Mouse (Mus musculus): ENCODE measurements around the gene Olfr1369-ps1. TPM values are rescaled to one million over a fixed set of nuclear protein-coding genes. Genes with fewer than 3 reads are reported as not detected.
A peak's percentile ranks its signal among the peaks of the same experiment; 100 is the strongest.

The Olfr1369-ps1 gene
- polyA plus RNA-seq, 1 experiment, result not detected

GRCm38 (mm10) chr13:21160657-21161590 lies 49.6 kb downstream of the Olfr1369-ps1 start:
- Histone ChIP-seq H3K4me3 (ENCODE audit: extremely low read depth, insufficient read depth, insufficient read length) (peak overlapping the region; percentile 61), H3K4me1 (ENCODE audit: control insufficient read depth, insufficient read depth, insufficient read length) (no peaks in the 10 kb centered on the region), H3K27me3 (ENCODE audit: control insufficient read depth, insufficient read depth, low read length) (0 out of 2 replicates have a peak, but pooled peaks cover 3% of the 10 kb centered on the region), H3K36me3 (ENCODE audit: control insufficient read depth, insufficient read depth, low read length) (no peaks in the 10 kb centered on the region), H3K27ac (ENCODE audit: insufficient read depth, low read length) (no peak overlapping the region)
- no peak for TF ChIP-seq CTCF (IDR thresholded peaks at IDR 0.05; ENCODE audit: extremely low read depth, insufficient read depth, insufficient read length, insufficient replicate concordance)
- TF ChIP-seq POLR2A (IDR thresholded peaks at IDR 0.05; ENCODE audit: low read depth, low read length), result no peak
- DNase-seq (ENCODE audit: low read depth in 1 of 2, low spot score in 2 of 2), result peak; percentile 82 to 85
- under 1% methylated on average over 32 of the region's 32 CpGs for WGBS

DNA sequence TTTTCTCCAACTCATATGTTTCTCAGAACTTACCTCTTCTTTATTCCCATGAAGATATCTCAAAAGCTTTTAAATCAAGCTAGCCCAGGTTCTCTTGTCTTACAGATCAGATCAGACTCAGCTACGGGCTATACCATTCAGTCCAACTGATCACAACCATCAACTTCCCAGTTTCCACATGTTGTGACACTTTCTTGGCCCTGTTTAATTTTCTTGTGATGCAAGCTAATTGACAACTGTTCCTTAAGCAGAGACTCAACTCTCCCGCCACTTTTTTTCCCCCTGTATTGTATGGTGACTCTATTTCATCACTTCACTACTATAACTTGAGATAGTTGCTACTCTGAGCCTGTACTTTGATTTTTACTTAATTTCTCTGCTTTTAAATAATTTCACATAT lies 50.3 kb downstream of the Olfr1369-ps1 start:
- no peaks in the 10 kb centered on the region for H3K36me3 ChIP-seq (ENCODE audit: control insufficient read depth, insufficient read depth, low read length)
- no peak overlapping the region for H3K27ac ChIP-seq (ENCODE audit: insufficient read depth, low read length)
- H3K4me3 ChIP-seq (ENCODE audit: extremely low read depth, insufficient read depth, insufficient read length), result no peak overlapping the region
- DNase-seq (ENCODE audit: low read depth in 1 of 2, low spot score in 2 of 2), result no peak
- TF ChIP-seq POLR2A (IDR thresholded peaks at IDR 0.05; ENCODE audit: low read depth, low read length), result no peak
- no peak for TF ChIP-seq CTCF (IDR thresholded peaks at IDR 0.05; ENCODE audit: extremely low read depth, insufficient read depth, insufficient read length, insufficient replicate concordance)
- 31% methylated on average over 2 of the region's 2 CpGs for WGBS
- no peaks in the 10 kb centered on the region for H3K4me1 ChIP-seq (ENCODE audit: control insufficient read depth, insufficient read depth, insufficient read length)
- 0 out of 2 replicates have a peak, but pooled peaks cover 3% of the 10 kb centered on the region for H3K27me3 ChIP-seq (ENCODE audit: control insufficient read depth, insufficient read depth, low read length)

- 76% methylated on average over 5 of the region's 5 CpGs for WGBS
- Histone ChIP-seq H3K36me3 (ENCODE audit: control insufficient read depth, insufficient read depth, low read length) (no peaks in the 10 kb centered on the region), H3K4me1 (ENCODE audit: control insufficient read depth, insufficient read depth, insufficient read length) (no peaks in the 10 kb centered on the region), H3K27me3 (ENCODE audit: control insufficient read depth, insufficient read depth, low read length) (0 out of 2 replicates have a peak, but pooled peaks cover 2% of the 10 kb centered on the region), H3K4me3 (ENCODE audit: extremely low read depth, insufficient read depth, insufficient read length) (no peak overlapping the region), H3K27ac (ENCODE audit: insufficient read depth, low read length) (no peak overlapping the region)
- no peak for DNase-seq (ENCODE audit: low read depth in 1 of 2, low spot score in 2 of 2)
- TF ChIP-seq POLR2A (IDR thresholded peaks at IDR 0.05; ENCODE audit: low read depth, low read length), result no peak
- TF ChIP-seq CTCF (IDR thresholded peaks at IDR 0.05; ENCODE audit: extremely low read depth, insufficient read depth, insufficient read length, insufficient replicate concordance), result no peak
Observed at GRCm38 (mm10) chr13:21162591-21162990, 51.3 kb downstream of the Olfr1369-ps1 start.

GRCm38 (mm10) chr13:21166936-21167909 lies 55.9 kb downstream of the Olfr1369-ps1 start:
- Histone ChIP-seq H3K4me1 (ENCODE audit: control insufficient read depth, insufficient read depth, insufficient read length) (peaks cover 2% of the 10 kb centered on the region; the same call in 1 of the 2 replicates), H3K27me3 (ENCODE audit: control insufficient read depth, insufficient read depth, low read length) (no peaks in the 10 kb centered on the region), H3K27ac (ENCODE audit: insufficient read depth, low read length) (no peak overlapping the region), H3K4me3 (ENCODE audit: extremely low read depth, insufficient read depth, insufficient read length) (peak overlapping the region; percentile 38), H3K36me3 (ENCODE audit: control insufficient read depth, insufficient read depth, low read length) (no peaks in the 10 kb centered on the region)
- 1% methylated on average over 27 of the region's 27 CpGs for WGBS
- TF ChIP-seq POLR2A (IDR thresholded peaks at IDR 0.05; ENCODE audit: low read depth, low read length), result no peak
- no peak for TF ChIP-seq CTCF (IDR thresholded peaks at IDR 0.05; ENCODE audit: extremely low read depth, insufficient read depth, insufficient read length, insufficient replicate concordance)
- peak; percentile 73 to 75 for DNase-seq (ENCODE audit: low read depth in 1 of 2, low spot score in 2 of 2)

DNA sequence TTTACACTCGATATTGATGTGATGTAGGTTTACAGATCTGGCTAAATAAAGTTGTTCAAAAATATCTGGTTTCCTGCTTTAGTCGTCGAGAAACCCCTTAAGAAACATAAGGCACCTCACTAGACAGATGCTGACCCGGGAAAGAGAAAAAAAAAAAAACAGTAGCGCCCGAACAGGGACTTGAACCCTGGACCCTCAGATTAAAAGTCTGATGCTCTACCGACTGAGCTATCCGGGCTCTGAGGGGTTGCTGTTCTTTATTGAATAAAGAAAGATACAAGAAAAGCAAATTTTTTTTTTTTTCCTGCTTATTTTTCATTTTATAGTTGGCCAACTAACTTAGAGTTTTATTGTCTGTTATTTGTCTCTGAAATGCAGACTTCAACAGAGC lies 56.6 kb downstream of the Olfr1369-ps1 start:
- WGBS, result 0% methylated on average over 8 of the region's 8 CpGs
- TF ChIP-seq POLR2A (IDR thresholded peaks at IDR 0.05; ENCODE audit: low read depth, low read length) (no peak), CTCF (IDR thresholded peaks at IDR 0.05; ENCODE audit: extremely low read depth, insufficient read depth, insufficient read length, insufficient replicate concordance) (no peak)
- H3K36me3 ChIP-seq (ENCODE audit: control insufficient read depth, insufficient read depth, low read length), result no peaks in the 10 kb centered on the region
- no peaks in the 10 kb centered on the region for H3K27me3 ChIP-seq (ENCODE audit: control insufficient read depth, insufficient read depth, low read length)
- peaks cover 2% of the 10 kb centered on the region; the same call in 1 of the 2 replicates for H3K4me1 ChIP-seq (ENCODE audit: control insufficient read depth, insufficient read depth, insufficient read length)
- H3K27ac ChIP-seq (ENCODE audit: insufficient read depth, low read length), result no peak overlapping the region
- no peak for DNase-seq (ENCODE audit: low read depth in 1 of 2, low spot score in 2 of 2)
- peak overlapping the region; percentile 38; the same call in 1 of the 2 replicates for H3K4me3 ChIP-seq (ENCODE audit: extremely low read depth, insufficient read depth, insufficient read length)

GRCm38 (mm10) chr13:21168371-21169011 lies 57.2 kb downstream of the Olfr1369-ps1 start:
- Histone ChIP-seq H3K4me3 (ENCODE audit: extremely low read depth, insufficient read depth, insufficient read length) (peak overlapping the region; percentile 67), H3K36me3 (ENCODE audit: control insufficient read depth, insufficient read depth, low read length) (no peaks in the 10 kb centered on the region), H3K4me1 (ENCODE audit: control insufficient read depth, insufficient read depth, insufficient read length) (peaks cover 2% of the 10 kb centered on the region; the same call in 1 of the 2 replicates), H3K27ac (ENCODE audit: insufficient read depth, low read length) (peak overlapping the region; percentile 27; the same call in 1 of the 2 replicates), H3K27me3 (ENCODE audit: control insufficient read depth, insufficient read depth, low read length) (no peaks in the 10 kb centered on the region)
- TF ChIP-seq POLR2A (IDR thresholded peaks at IDR 0.05; ENCODE audit: low read depth, low read length), result no peak
- no peak for TF ChIP-seq CTCF (IDR thresholded peaks at IDR 0.05; ENCODE audit: extremely low read depth, insufficient read depth, insufficient read length, insufficient replicate concordance)
- no peak for DNase-seq (ENCODE audit: low read depth in 1 of 2, low spot score in 2 of 2)
- 1% methylated on average over 16 of the region's 16 CpGs for WGBS

Other genes starting within 250 kb of the Olfr1369-ps1 start
- not detected in 2 replicates for gene Olfr1370, start 36.5 kb upstream of the Olfr1369-ps1 start, polyA plus RNA-seq (2012; rRNA removed)
- not detected in 2 replicates for gene Olfr263, start 18.2 kb downstream of the Olfr1369-ps1 start, polyA plus RNA-seq (2012; rRNA removed)
- gene Olfr1368, start 34.4 kb downstream of the Olfr1369-ps1 start, polyA plus RNA-seq (2012; rRNA removed), result not detected in 2 replicates
- gene Trim27, start 68.0 kb downstream of the Olfr1369-ps1 start, polyA plus RNA-seq (2012; rRNA removed), result 63.9 and 82.1 TPM in 2 replicates
- not detected in 2 replicates for gene Gpx5, start 181.2 kb downstream of the Olfr1369-ps1 start, polyA plus RNA-seq (2012; rRNA removed)
- not detected in 2 replicates for gene Gpx6, start 200.6 kb downstream of the Olfr1369-ps1 start, polyA plus RNA-seq (2012; rRNA removed)
- gene Olfr1367, start 235.4 kb downstream of the Olfr1369-ps1 start, polyA plus RNA-seq (2012; rRNA removed), result not detected in 2 replicates